Mouse (Mus musculus): ENCODE data around the gene B3gntl1. TPM values are rescaled to one million over a fixed set of nuclear protein-coding genes. Genes with fewer than 3 reads are reported as not detected.
"Not testable (repeated sequence)": the region's sequence is repeated elsewhere in the genome, so short reads cannot be mapped to it uniquely, and the experiment has no call there.

The B3gntl1 gene
- polyA plus RNA-seq, 1 experiment from 2014 or later = 8.4 TPM

GRCm38 (mm10) chr11:121680750-121681149, 7.8 kb upstream of the B3gntl1 start:
- ATAC-seq (ENCODE audit: insufficient read depth, low FRiP score, low read depth) = no peak
- 79% methylated on average over 5 of the region's 5 CpGs for WGBS
- no peaks in the 10 kb centered on the region for H3K4me1 ChIP-seq
- H3K9me3 ChIP-seq = no peaks in the 10 kb centered on the region
- H3K9ac ChIP-seq = no peak overlapping the region
- H3K4me2 ChIP-seq = no peak overlapping the region
- no peak overlapping the region for H3K4me3 ChIP-seq (replicated peaks)
- no peaks in the 10 kb centered on the region for H3K36me3 ChIP-seq
- no peak overlapping the region for H3K27ac ChIP-seq
- H3K27me3 ChIP-seq (replicated peaks) = no peaks in the 10 kb centered on the region

DNA sequence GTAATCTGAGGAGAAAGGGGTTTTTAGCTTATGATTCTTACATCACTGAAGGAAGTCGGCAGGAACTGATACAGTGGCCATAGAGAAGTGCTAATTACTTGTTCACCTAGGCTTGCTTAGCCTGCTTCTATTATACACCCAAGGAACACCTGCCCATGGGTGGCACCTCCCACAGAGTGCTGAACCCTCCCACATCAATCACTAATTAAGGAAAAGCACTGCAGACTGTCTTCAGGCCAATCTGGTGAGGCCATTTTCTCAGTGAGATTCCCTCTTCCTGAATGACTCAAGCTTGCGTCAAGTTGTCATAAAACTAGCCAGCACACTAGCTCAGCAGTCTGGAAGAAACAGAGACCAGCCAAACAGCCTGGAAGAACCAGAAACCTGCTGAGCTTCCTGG, 6.6 kb upstream of the B3gntl1 start:
- 77% methylated on average over 2 of the region's 2 CpGs for WGBS
- Histone ChIP-seq H3K36me3 (no peaks in the 10 kb centered on the region), H3K4me3 (replicated peaks) (no peak overlapping the region), H3K4me1 (no peaks in the 10 kb centered on the region), H3K27ac (no peak overlapping the region), H3K27me3 (replicated peaks) (no peaks in the 10 kb centered on the region), H3K4me2 (no peak overlapping the region), H3K9me3 (no peaks in the 10 kb centered on the region), H3K9ac (no peak overlapping the region)
- ATAC-seq (ENCODE audit: insufficient read depth, low FRiP score, low read depth) = no peak

DNA sequence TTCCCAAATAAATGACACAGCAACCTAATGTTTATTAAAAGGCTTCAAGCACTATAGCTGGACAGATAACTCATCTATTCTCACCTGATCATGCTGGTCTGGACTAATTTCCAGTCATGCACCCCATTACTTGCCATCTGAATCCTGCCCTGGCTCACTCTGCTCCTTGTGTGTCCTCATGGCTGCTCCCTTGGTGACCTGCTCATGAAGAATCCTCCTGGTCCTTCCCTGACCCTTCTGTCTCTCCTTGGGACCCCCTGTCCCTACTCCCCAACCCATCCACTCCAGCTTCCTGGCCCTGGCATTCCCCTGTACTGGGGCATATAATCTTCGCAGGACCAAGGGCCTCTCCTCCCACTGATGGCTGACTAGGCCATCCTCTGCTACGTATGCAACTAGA, 3.9 kb upstream of the B3gntl1 start:
- no peak overlapping the region for H3K4me3 ChIP-seq (replicated peaks)
- no peak overlapping the region for H3K27ac ChIP-seq
- no peaks in the 10 kb centered on the region for H3K4me1 ChIP-seq
- no peaks in the 10 kb centered on the region for H3K36me3 ChIP-seq
- no peaks in the 10 kb centered on the region for H3K27me3 ChIP-seq (replicated peaks)
- WGBS = 91% methylated on average over 2 of the region's 2 CpGs
- no peak overlapping the region for H3K4me2 ChIP-seq
- no peaks in the 10 kb centered on the region for H3K9me3 ChIP-seq
- no peak overlapping the region for H3K9ac ChIP-seq
- ATAC-seq (ENCODE audit: insufficient read depth, low FRiP score, low read depth) = no peak

DNA sequence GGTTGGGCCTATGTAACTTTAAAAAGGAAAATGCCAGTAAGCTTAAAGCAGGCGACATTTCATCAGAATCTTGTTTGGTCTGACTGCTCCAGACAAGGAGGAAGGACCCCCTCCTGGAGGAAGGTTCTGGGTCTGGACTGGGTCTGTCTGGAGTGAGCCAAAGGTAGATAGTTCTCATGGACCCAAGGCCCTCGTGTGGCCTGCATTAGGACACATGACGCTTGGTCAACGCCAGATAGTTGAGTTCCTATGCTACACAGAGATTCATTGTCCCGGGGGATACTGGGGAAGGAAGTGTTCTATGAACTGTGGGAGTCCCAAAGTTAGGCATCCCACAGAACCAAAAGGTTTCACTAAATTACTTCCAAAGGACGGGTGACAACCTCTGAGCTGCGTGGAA, 676 bp upstream of the B3gntl1 start:
- H3K27me3 ChIP-seq (replicated peaks) = no peaks in the 10 kb centered on the region
- H3K4me1 ChIP-seq = no peaks in the 10 kb centered on the region
- WGBS = 67% methylated on average over 7 of the region's 7 CpGs
- H3K9ac ChIP-seq = 0 out of 2 replicates have a peak overlapping the region, but pooled peaks have one; percentile 4
- peak overlapping the region; percentile 68 for H3K4me3 ChIP-seq (replicated peaks)
- peak overlapping the region; percentile 65 for H3K4me2 ChIP-seq
- ATAC-seq (ENCODE audit: insufficient read depth, low FRiP score, low read depth) = no peak
- 0 out of 2 replicates have a peak, but pooled peaks cover 2% of the 10 kb centered on the region for H3K36me3 ChIP-seq
- H3K27ac ChIP-seq = peak overlapping the region; percentile 82
- no peaks in the 10 kb centered on the region for H3K9me3 ChIP-seq

DNA sequence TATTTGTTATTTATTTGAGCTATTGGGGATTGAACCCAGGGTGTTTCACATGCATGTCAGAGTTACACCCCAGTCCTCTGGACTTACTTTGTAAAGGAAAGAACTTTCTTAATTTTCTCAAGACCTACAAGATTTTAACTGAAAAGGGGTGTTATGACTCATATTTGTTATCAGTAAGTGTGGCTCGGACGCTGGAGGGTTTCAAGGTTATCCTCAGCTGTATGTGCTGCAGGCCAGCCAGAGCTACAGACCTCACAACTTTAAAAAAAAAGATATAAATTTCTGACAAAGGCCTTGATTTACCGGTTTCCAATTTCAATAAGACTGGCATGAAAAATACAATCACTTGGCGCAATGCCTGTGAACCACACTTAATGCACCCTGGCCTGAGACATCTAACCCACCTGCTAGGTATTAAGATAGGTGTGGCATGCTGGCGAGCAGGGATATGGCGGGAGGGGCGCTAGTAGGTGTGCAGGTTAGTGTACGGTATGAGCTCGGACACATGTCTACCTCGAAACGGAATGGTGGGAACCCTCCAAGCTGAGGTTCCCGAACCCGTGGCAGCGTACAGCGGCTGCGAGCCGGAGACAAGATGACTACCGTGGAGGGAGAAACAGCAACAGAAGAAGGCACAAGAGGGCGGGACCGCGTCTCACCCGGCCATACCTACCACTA, 502 bp downstream of the B3gntl1 start:
- under 1% methylated on average over 22 of the region's 22 CpGs for WGBS
- peak overlapping the region; percentile 95 for H3K27ac ChIP-seq
- H3K4me2 ChIP-seq = peak overlapping the region; percentile 65
- no peaks in the 10 kb centered on the region for H3K27me3 ChIP-seq (replicated peaks)
- no peaks in the 10 kb centered on the region for H3K4me1 ChIP-seq
- H3K9ac ChIP-seq = peak overlapping the region; percentile 57
- no peaks in the 10 kb centered on the region for H3K9me3 ChIP-seq
- 0 out of 2 replicates have a peak, but pooled peaks cover 2% of the 10 kb centered on the region for H3K36me3 ChIP-seq
- peak; percentile 25 for ATAC-seq (ENCODE audit: insufficient read depth, low FRiP score, low read depth)
- H3K4me3 ChIP-seq (replicated peaks) = peak overlapping the region; percentile 68

GRCm38 (mm10) chr11:121670926-121671325, 2.0 kb downstream of the B3gntl1 start:
- no peaks in the 10 kb centered on the region for H3K4me1 ChIP-seq
- H3K4me2 ChIP-seq = no peak overlapping the region
- no peak overlapping the region for H3K4me3 ChIP-seq (replicated peaks)
- WGBS = 90% methylated on average over 5 of the region's 5 CpGs
- H3K9ac ChIP-seq = no peak overlapping the region
- H3K27me3 ChIP-seq (replicated peaks) = no peaks in the 10 kb centered on the region
- H3K9me3 ChIP-seq = no peaks in the 10 kb centered on the region
- 0 out of 2 replicates have a peak, but pooled peaks cover 2% of the 10 kb centered on the region for H3K36me3 ChIP-seq
- no peak for ATAC-seq (ENCODE audit: insufficient read depth, low FRiP score, low read depth)
- no peak overlapping the region for H3K27ac ChIP-seq

GRCm38 (mm10) chr11:121668776-121669175, 4.2 kb downstream of the B3gntl1 start:
- Histone ChIP-seq H3K9me3 (no peaks in the 10 kb centered on the region), H3K9ac (no peak overlapping the region), H3K36me3 (0 out of 2 replicates have a peak, but pooled peaks cover 2% of the 10 kb centered on the region), H3K27me3 (replicated peaks) (no peaks in the 10 kb centered on the region), H3K27ac (no peak overlapping the region), H3K4me1 (no peaks in the 10 kb centered on the region), H3K4me3 (replicated peaks) (no peak overlapping the region), H3K4me2 (no peak overlapping the region)
- whole genome bisulfite sequencing = 89% methylated on average over 5 of the region's 5 CpGs
- ATAC-seq (ENCODE audit: insufficient read depth, low FRiP score, low read depth) = no peak

- Histone ChIP-seq H3K9me3 (no peaks in the 10 kb centered on the region), H3K4me2 (no peak overlapping the region), H3K27me3 (replicated peaks) (no peaks in the 10 kb centered on the region), H3K27ac (no peak overlapping the region), H3K9ac (no peak overlapping the region), H3K4me1 (no peaks in the 10 kb centered on the region), H3K4me3 (replicated peaks) (no peak overlapping the region), H3K36me3 (0 out of 2 replicates have a peak, but pooled peaks cover 2% of the 10 kb centered on the region)
- WGBS = 91% methylated on average over 4 of the region's 4 CpGs
- ATAC-seq (ENCODE audit: insufficient read depth, low FRiP score, low read depth) = no peak
Measured at GRCm38 (mm10) chr11:121667541-121667940, 5.4 kb downstream of the B3gntl1 start.

- Histone ChIP-seq H3K36me3 (no peaks in the 10 kb centered on the region), H3K4me2 (no peak overlapping the region), H3K27ac (no peak overlapping the region), H3K27me3 (replicated peaks) (no peaks in the 10 kb centered on the region), H3K4me1 (no peaks in the 10 kb centered on the region), H3K9me3 (no peaks in the 10 kb centered on the region), H3K9ac (no peak overlapping the region), H3K4me3 (replicated peaks) (no peak overlapping the region)
- no peak for ATAC-seq (ENCODE audit: insufficient read depth, low FRiP score, low read depth)
- 83% methylated on average over 2 of the region's 2 CpGs for WGBS
Measured at GRCm38 (mm10) chr11:121661116-121661515, 11.8 kb downstream of the B3gntl1 start.

DNA sequence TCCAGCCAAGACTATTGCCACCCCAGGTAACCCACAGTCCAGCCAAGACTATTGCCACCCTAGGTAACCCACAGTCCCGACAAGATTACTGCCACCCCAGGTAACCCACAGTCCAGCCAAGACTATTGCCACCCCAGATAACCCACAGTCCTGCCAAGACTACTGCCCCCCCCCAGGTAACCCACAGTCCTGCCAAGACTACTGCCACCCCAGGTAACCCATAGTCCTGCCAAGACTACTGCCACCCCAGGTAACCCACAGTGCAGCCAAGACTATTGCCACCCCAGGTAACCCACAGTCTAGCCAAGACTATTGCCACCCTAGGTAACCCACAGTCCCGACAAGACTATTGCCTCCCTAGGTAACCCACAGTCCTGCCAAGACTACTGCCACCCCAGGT, 12.3 kb downstream of the B3gntl1 start:
- H3K4me3 ChIP-seq (replicated peaks); H3K36me3 ChIP-seq; H3K9me3 ChIP-seq; H3K27me3 ChIP-seq (replicated peaks); ATAC-seq (ENCODE audit: insufficient read depth, low FRiP score, low read depth); H3K27ac ChIP-seq; H3K4me1 ChIP-seq; H3K9ac ChIP-seq; H3K4me2 ChIP-seq: not testable (repeated sequence)
- 91% methylated on average over 2 of the region's 2 CpGs for WGBS

DNA sequence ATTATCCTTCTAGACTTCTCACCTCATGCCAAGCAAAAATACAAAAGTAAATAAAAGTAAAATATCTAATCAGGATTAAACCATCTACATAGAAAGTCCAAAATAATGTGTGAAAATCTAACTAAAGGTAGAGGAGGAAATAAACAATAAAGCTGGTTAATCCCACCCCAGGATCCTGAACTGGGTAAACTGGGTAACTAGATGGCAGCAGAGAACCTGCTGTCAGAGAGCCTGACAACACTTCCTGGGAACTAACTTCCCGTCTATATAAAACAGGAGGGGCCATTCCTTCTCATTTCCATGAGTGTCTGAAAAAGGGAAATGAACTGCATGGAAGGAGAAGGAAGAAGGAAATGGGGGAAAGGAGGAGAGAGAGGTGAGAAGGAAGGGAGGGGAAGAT, 14.8 kb downstream of the B3gntl1 start:
- H3K9ac ChIP-seq = no peak overlapping the region
- no peak overlapping the region for H3K4me2 ChIP-seq
- no peak for ATAC-seq (ENCODE audit: insufficient read depth, low FRiP score, low read depth)
- no peak overlapping the region for H3K4me3 ChIP-seq (replicated peaks)
- H3K27ac ChIP-seq = no peak overlapping the region
- H3K27me3 ChIP-seq (replicated peaks) = no peaks in the 10 kb centered on the region
- H3K9me3 ChIP-seq = no peaks in the 10 kb centered on the region
- 0 out of 2 replicates have a peak, but pooled peaks cover under 1% of the 10 kb centered on the region for H3K4me1 ChIP-seq
- H3K36me3 ChIP-seq = no peaks in the 10 kb centered on the region
- WGBS = 45% methylated on average over 1 of the region's 1 CpGs

- H3K4me3 ChIP-seq (replicated peaks) = no peak overlapping the region
- H3K9ac ChIP-seq = no peak overlapping the region
- 80% methylated on average over 6 of the region's 6 CpGs for WGBS
- H3K4me1 ChIP-seq = 0 out of 2 replicates have a peak, but pooled peaks cover 3% of the 10 kb centered on the region
- ATAC-seq (ENCODE audit: insufficient read depth, low FRiP score, low read depth) = no peak
- no peak overlapping the region for H3K27ac ChIP-seq
- H3K9me3 ChIP-seq = no peaks in the 10 kb centered on the region
- H3K4me2 ChIP-seq = no peak overlapping the region
- no peaks in the 10 kb centered on the region for H3K36me3 ChIP-seq
- no peaks in the 10 kb centered on the region for H3K27me3 ChIP-seq (replicated peaks)
Measured at GRCm38 (mm10) chr11:121655807-121656511, 17.0 kb downstream of the B3gntl1 start.

All from stomach, embryonic 15.5 days (tissue).